Mouse (Mus musculus) E14TG2a.4 (cell line): Measurements from ENCODE around the gene Fam110c.

Experiments used
- CTCF ChIP-seq: conservative IDR thresholded peaks from 2 replicates; pipeline ENCODE4 v1.5.1; 2014; ENCODE audit warnings: low read length
- NANOG ChIP-seq: IDR thresholded peaks from 2 replicates; pipeline ENCODE4 v1.6.1; 2014; ENCODE audit warnings: borderline replicate concordance, low read length, mixed read lengths
- POU5F1 ChIP-seq: IDR thresholded peaks from 2 replicates; pipeline ENCODE4 v1.6.1; 2014; ENCODE audit warnings: low read length, borderline replicate concordance

GRCm38 (mm10) chr12:31126071-31126470 lies 52.4 kb downstream of the Fam110c start:
- no peak for TF ChIP-seq POU5F1
- TF ChIP-seq CTCF, result peak; percentile 36
- TF ChIP-seq NANOG, result no peak
